In genomic region chr13:73755809-73756208, GRCm38 (mm10) we compare ENCODE assay signal across 22 mouse cellular contexts. TPM values are rescaled to one million over a fixed set of nuclear protein-coding genes. Genes with fewer than 3 reads are reported as not detected.
DNase-seq lines count a peak whose midpoint lies in the region; ATAC-seq and TF ChIP-seq lines count a peak whose summit lies in the region.
"Had no signal": no experiment of that assay in that cellular context is flagged by ENCODE, and none has a peak within 500 bp of the region (broad histone marks: within the 10 kb centered on the region; RNA-seq: fewer than 3 reads in every experiment).

No protein-coding gene starts in this region.

- no peaks in the 10 kb centered on the region for H3K27me3 ChIP-seq in heart, embryonic 15.5 days
- no peaks in the 10 kb centered on the region for H3K27me3 ChIP-seq in liver, embryonic 13.5 days
- no peaks in the 10 kb centered on the region for H3K27me3 ChIP-seq in liver, embryonic 12.5 days (replicated peaks)
- no peaks in the 10 kb centered on the region for H3K27me3 ChIP-seq in intestine, postnatal 0 days (replicated peaks; ENCODE audit: control insufficient read depth, insufficient read depth, low read length)
- H3K27me3 ChIP-seq: hindbrain, embryonic 12.5 days; midbrain, embryonic 15.5 days had no signal

- intact Hi-C loops in heart, postnatal 36 days (cut with DNase I): no loop called here

- no peak overlapping the region for H3K9ac ChIP-seq in heart, embryonic 15.5 days
- H3K9ac ChIP-seq in liver, embryonic 13.5 days: no peak overlapping the region
- H3K9ac ChIP-seq in liver, embryonic 12.5 days: no peak overlapping the region
- H3K9ac ChIP-seq in intestine, postnatal 0 days (ENCODE audit: low read depth, low read length): no peak overlapping the region
- H3K9ac ChIP-seq: hindbrain, embryonic 12.5 days; midbrain, embryonic 15.5 days had no signal

- H3K4me1 ChIP-seq in heart, embryonic 15.5 days (replicated peaks): peaks cover 30% of the 10 kb centered on the region
- peaks cover 17% of the 10 kb centered on the region for H3K4me1 ChIP-seq in liver, embryonic 13.5 days (replicated peaks)
- H3K4me1 ChIP-seq in liver, embryonic 12.5 days: peaks cover 10% of the 10 kb centered on the region; the same call in 1 of the 2 replicates
- H3K4me1 ChIP-seq in intestine, postnatal 0 days (replicated peaks; ENCODE audit: control insufficient read depth, insufficient read depth, low read length): peaks cover 10% of the 10 kb centered on the region; the same call in 1 of the 2 replicates
- H3K4me1 ChIP-seq: hindbrain, embryonic 12.5 days; midbrain, embryonic 15.5 days had no signal

- no peak overlapping the region for H3K4me3 ChIP-seq in heart, embryonic 15.5 days
- H3K4me3 ChIP-seq in liver, embryonic 13.5 days (replicated peaks): no peak overlapping the region
- no peak overlapping the region for H3K4me3 ChIP-seq in liver, embryonic 12.5 days
- no peak overlapping the region for H3K4me3 ChIP-seq in intestine, postnatal 0 days (ENCODE audit: low read depth, low read length)
- H3K4me3 ChIP-seq: embryonic facial prominence, embryonic 10.5 days; hindbrain, embryonic 12.5 days; limb, embryonic 10.5 days; midbrain, embryonic 15.5 days; myocyte had no signal

- WGBS in heart, embryonic 15.5 days: 51% methylated on average over 3 of the region's 3 CpGs
- 34% methylated on average over 3 of the region's 3 CpGs for WGBS in liver, embryonic 13.5 days (ENCODE audit: insufficient replicate concordance)
- 51% methylated on average over 3 of the region's 3 CpGs for WGBS in liver, embryonic 12.5 days (ENCODE audit: insufficient replicate concordance)
- WGBS in intestine, postnatal 0 days: 38% methylated on average over 3 of the region's 3 CpGs

- peak; percentile 55; the same call in 1 of the 2 replicates for ATAC-seq in heart, embryonic 15.5 days (replicated peaks; ENCODE audit: insufficient number of reproducible peaks, insufficient read depth, low FRiP score, low read depth)
- ATAC-seq in liver, embryonic 13.5 days (ENCODE audit: low read depth): peak; percentile 19; the same call in 1 of the 2 replicates
- no peak; the same call in 1 of the 2 replicates for ATAC-seq in liver, embryonic 12.5 days
- peak; percentile 57; the same call in 1 of the 2 replicates for ATAC-seq in intestine, postnatal 0 days
- no peak for ATAC-seq in frontal cortex, adult (ENCODE audit: low TSS enrichment)
- ATAC-seq: midbrain, embryonic 15.5 days had no signal

- peak overlapping the region; percentile 59 for H3K27ac ChIP-seq in heart, embryonic 15.5 days
- H3K27ac ChIP-seq in liver, embryonic 13.5 days: no peak overlapping the region
- no peak overlapping the region for H3K27ac ChIP-seq in liver, embryonic 12.5 days
- H3K27ac ChIP-seq in intestine, postnatal 0 days (ENCODE audit: low read depth, low read length): peak overlapping the region; percentile 11
- H3K27ac ChIP-seq: embryonic facial prominence, embryonic 10.5 days; hindbrain, embryonic 12.5 days; limb, embryonic 10.5 days; midbrain, embryonic 15.5 days had no signal

- no peaks in the 10 kb centered on the region for H3K9me3 ChIP-seq in heart, embryonic 15.5 days (replicated peaks)
- H3K9me3 ChIP-seq in liver, embryonic 13.5 days (replicated peaks): no peaks in the 10 kb centered on the region
- H3K9me3 ChIP-seq in liver, embryonic 12.5 days (replicated peaks): no peaks in the 10 kb centered on the region
- no peaks in the 10 kb centered on the region for H3K9me3 ChIP-seq in intestine, postnatal 0 days (ENCODE audit: control insufficient read depth)
- H3K9me3 ChIP-seq: embryonic facial prominence, embryonic 10.5 days; hindbrain, embryonic 12.5 days; limb, embryonic 10.5 days; midbrain, embryonic 15.5 days had no signal

- no peak for DNase-seq in heart, postnatal 36 days
- DNase-seq in liver, embryonic 13.5 days: no peak
- DNase-seq in embryo, embryonic 11 days: no peak
- DNase-seq: adrenal gland, postnatal 36 days; B cell, adult 2 months; cerebellum, adult 11-12 months; cerebellum, postnatal 36 days; gastrocnemius, postnatal 10 days; lung, adult 2 months; lung, postnatal 36 days; spleen, adult 18-20 months; thymus, postnatal 25 days had no signal

- H3K4me2 ChIP-seq in heart, embryonic 15.5 days: no peak overlapping the region
- no peak overlapping the region for H3K4me2 ChIP-seq in liver, embryonic 13.5 days
- H3K4me2 ChIP-seq in liver, embryonic 12.5 days: no peak overlapping the region
- peak overlapping the region; percentile 6; the same call in 1 of the 2 replicates for H3K4me2 ChIP-seq in intestine, postnatal 0 days (replicated peaks; ENCODE audit: low read depth)
- H3K4me2 ChIP-seq: hindbrain, embryonic 12.5 days; midbrain, embryonic 15.5 days had no signal

- H3K36me3 ChIP-seq in heart, embryonic 15.5 days: no peaks in the 10 kb centered on the region
- no peaks in the 10 kb centered on the region for H3K36me3 ChIP-seq in liver, embryonic 13.5 days
- no peaks in the 10 kb centered on the region for H3K36me3 ChIP-seq in liver, embryonic 12.5 days
- H3K36me3 ChIP-seq in intestine, postnatal 0 days (ENCODE audit: control insufficient read depth, insufficient read depth): no peaks in the 10 kb centered on the region
- H3K36me3 ChIP-seq: embryonic facial prominence, embryonic 10.5 days; hindbrain, embryonic 12.5 days; limb, embryonic 10.5 days; midbrain, embryonic 15.5 days had no signal

- no peak for TF ChIP-seq CTCF in intestine, postnatal 0 days (IDR thresholded peaks at IDR 0.05; ENCODE audit: low read depth)

RNA-seq across cellular contexts. Expression of gene Slc12a7, which starts 22.9 kb away (rescaled TPM):
- polyA plus RNA-seq in heart, embryonic 15.5 days (2015; fragmentation: Nextera tagmentation; extraction: Ambion mirVana): 37.1 and 37.7 TPM in 2 replicates
- 100 to 1,000 TPM; 163 to 167 TPM for total RNA-seq in heart, postnatal 36 days (2021)
- 6.9 and 9.2 TPM in 2 replicates for polyA plus RNA-seq in liver, embryonic 13.5 days (2015; fragmentation: Nextera tagmentation; extraction: Ambion mirVana)
- 10.8 and 11.1 TPM in 2 replicates for polyA plus RNA-seq in liver, embryonic 12.5 days (2016; fragmentation: Nextera tagmentation; extraction: Ambion mirVana)
- 12.9 and 13.4 TPM in 2 replicates for polyA plus RNA-seq in intestine, postnatal 0 days (2015; fragmentation: Nextera tagmentation; extraction: Ambion mirVana)

RNA-seq across cellular contexts. Expression of gene Slc6a19, which starts 51.1 kb away (rescaled TPM):
- polyA plus RNA-seq in heart, embryonic 15.5 days (2015; fragmentation: Nextera tagmentation; extraction: Ambion mirVana): not detected in 2 replicates
- not detected for total RNA-seq in heart, postnatal 36 days (2021)
- polyA plus RNA-seq in liver, embryonic 13.5 days (2015; fragmentation: Nextera tagmentation; extraction: Ambion mirVana): 0.44 and 0.87 TPM in 2 replicates
- polyA plus RNA-seq in liver, embryonic 12.5 days (2016; fragmentation: Nextera tagmentation; extraction: Ambion mirVana): 0.45 and 0.47 TPM in 2 replicates
- polyA plus RNA-seq in intestine, postnatal 0 days (2015; fragmentation: Nextera tagmentation; extraction: Ambion mirVana): 110 and 119 TPM in 2 replicates
- total RNA-seq: gastrocnemius, postnatal 10 days had no signal
- polyA plus RNA-seq: forebrain, embryonic 11.5 days; limb, embryonic 10.5 days had no signal

Comparison
In these comparisons a context has a peak if more than half of its experiments do, and no peak if none do; other contexts are left out.
1. ATAC-seq: peak in heart, embryonic 15.5 days (single experiment), liver, embryonic 13.5 days (single experiment) and intestine, postnatal 0 days (single experiment); none in liver, embryonic 12.5 days (single experiment) and frontal cortex, adult (single experiment).
2. H3K27ac ChIP-seq: peak in heart, embryonic 15.5 days (single experiment) and intestine, postnatal 0 days (single experiment); none in liver, embryonic 13.5 days (single experiment) and liver, embryonic 12.5 days (single experiment).
3. RNA of gene Slc6a19, which starts 51.1 kb away (polyA plus RNA-seq): 110 to 119 TPM in intestine, postnatal 0 days; 0.45 to 0.47 TPM in liver, embryonic 12.5 days, 0.44 to 0.87 TPM in liver, embryonic 13.5 days and not detected in heart, embryonic 15.5 days; every median in the first group is over 10 times any median in the second.